Mouse (Mus musculus) C2C12 (cell line): Measurements from ENCODE around the gene Cmas. TPM values are rescaled to one million over a fixed set of nuclear protein-coding genes. Genes with fewer than 3 reads are reported as not detected.

Experiments
- H3K27me3 ChIP-seq: one replicate; pipeline ENCODE4 v1.6.1; 2011; ENCODE audit not compliant: control insufficient read depth, insufficient read depth, insufficient read length
- H3K36me3 ChIP-seq: one replicate; pipeline ENCODE4 v1.6.1; 2011; ENCODE audit not compliant: control insufficient read depth, insufficient read depth
- H3K4me3 ChIP-seq: one replicate; pipeline ENCODE4 v1.5.1; 2011; ENCODE audit warnings: mild to moderate bottlenecking, control low read depth; ENCODE audit not compliant: poor library complexity, insufficient read depth, severe bottlenecking
- H3K79me2 ChIP-seq: one replicate; pipeline ENCODE4 v1.6.1; 2011; ENCODE audit not compliant: control insufficient read depth, insufficient read depth
- H3K79me3 ChIP-seq: one replicate; pipeline ENCODE4 v1.6.1; 2011; ENCODE audit warnings: low read depth, control low read depth
- H3ac ChIP-seq: one replicate; pipeline ENCODE3; 2011; ENCODE audit warnings: low read depth; ENCODE audit not compliant: control insufficient read depth, insufficient read length
- CEBPB ChIP-seq: IDR thresholded peaks from one replicate; pipeline ENCODE4 v1.6.1; 2011; ENCODE audit warnings: low read depth, mild to moderate bottlenecking, control low read depth, moderate library complexity
- CTCF ChIP-seq: IDR thresholded peaks from one replicate; pipeline ENCODE4 v1.5.1; 2011; ENCODE audit not compliant: control insufficient read depth, insufficient read depth, insufficient read length
- FOSL1 ChIP-seq: IDR thresholded peaks from one replicate; pipeline ENCODE4 v1.8.0; 2011; ENCODE audit warnings: mild to moderate bottlenecking, low read length; ENCODE audit not compliant: poor library complexity, insufficient read depth, severe bottlenecking
- MAX ChIP-seq: IDR thresholded peaks from one replicate; pipeline ENCODE4 v1.6.1; 2011; ENCODE audit warnings: mild to moderate bottlenecking, control low read depth
- MYOD1 ChIP-seq: IDR thresholded peaks from one replicate; pipeline ENCODE4 v1.6.1; 2011; ENCODE audit warnings: low read depth; ENCODE audit not compliant: control insufficient read depth, insufficient read length
- MYOG ChIP-seq: IDR thresholded peaks from one replicate; pipeline ENCODE4 v1.6.1; 2011; ENCODE audit not compliant: control insufficient read depth, insufficient read length; ENCODE audit errors: extremely low read depth
- USF1 ChIP-seq: IDR thresholded peaks from one replicate; pipeline ENCODE4 v1.6.1; 2011; ENCODE audit warnings: low read depth, mild to moderate bottlenecking, control low read depth, moderate library complexity
- polyA plus RNA-seq: library from polyadenylated mRNA; unstranded; fragments of >200 nt; fragmentation: generic; extraction: Trizol; gene quantifications from one replicate; pipeline ENCODE4 v1.2.1, GENCODE M21; 2012; ENCODE audit warnings: missing spikeins

The Cmas gene
- polyA plus RNA-seq, 1 experiment = 34.1 TPM

DNA sequence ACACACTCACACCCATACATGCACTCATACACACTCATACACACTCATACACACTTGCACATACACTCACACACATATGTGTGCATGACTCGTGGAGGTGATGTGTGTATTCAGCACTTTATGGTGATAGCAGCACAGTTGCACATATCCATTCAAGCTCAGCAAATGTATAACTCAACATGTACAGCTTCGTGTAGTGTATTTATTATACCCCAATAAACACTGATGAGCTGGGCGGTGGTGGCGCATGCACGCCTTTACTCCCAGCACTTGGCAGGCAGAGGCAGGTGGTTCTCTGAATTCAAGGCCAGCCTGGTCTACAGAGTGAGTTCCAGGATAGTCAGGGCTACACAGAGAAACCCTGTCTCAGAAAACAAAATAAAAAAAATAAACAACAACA lies 11.0 kb upstream of the Cmas start:
- Histone ChIP-seq H3K79me3 (no peaks in the 10 kb centered on the region), H3K36me3 (no peaks in the 10 kb centered on the region), H3K4me3 (no peak overlapping the region), H3ac (no peak overlapping the region), H3K79me2 (no peaks in the 10 kb centered on the region), H3K27me3 (no peaks in the 10 kb centered on the region)
- TF ChIP-seq CEBPB (no peak), FOSL1 (no peak), MAX (no peak), CTCF (no peak), USF1 (no peak), MYOD1 (no peak)

- TF ChIP-seq MYOD1 (no peak), FOSL1 (no peak), MYOG (no peak), USF1 (no peak), CTCF (no peak), MAX (no peak), CEBPB (no peak)
- no peaks in the 10 kb centered on the region for H3K79me3 ChIP-seq
- no peaks in the 10 kb centered on the region for H3K79me2 ChIP-seq
Measured at GRCm38 (mm10) chr6:142746765-142747164, 9.7 kb upstream of the Cmas start.

GRCm38 (mm10) chr6:142747165-142747564 lies 9.3 kb upstream of the Cmas start:
- TF ChIP-seq FOSL1 = no peak
- no peak for TF ChIP-seq USF1
- TF ChIP-seq MAX = no peak
- no peak for TF ChIP-seq MYOG
- no peak for TF ChIP-seq CTCF
- TF ChIP-seq CEBPB = no peak
- TF ChIP-seq MYOD1 = no peak
- no peaks in the 10 kb centered on the region for H3K79me2 ChIP-seq

More at GRCm38 (mm10) chr6:142746765-142747164, 9.7 kb upstream of the Cmas start:
- H3K27me3 ChIP-seq = no peaks in the 10 kb centered on the region
- H3K4me3 ChIP-seq = no peak overlapping the region
- H3ac ChIP-seq = no peak overlapping the region
- no peaks in the 10 kb centered on the region for H3K36me3 ChIP-seq

DNA sequence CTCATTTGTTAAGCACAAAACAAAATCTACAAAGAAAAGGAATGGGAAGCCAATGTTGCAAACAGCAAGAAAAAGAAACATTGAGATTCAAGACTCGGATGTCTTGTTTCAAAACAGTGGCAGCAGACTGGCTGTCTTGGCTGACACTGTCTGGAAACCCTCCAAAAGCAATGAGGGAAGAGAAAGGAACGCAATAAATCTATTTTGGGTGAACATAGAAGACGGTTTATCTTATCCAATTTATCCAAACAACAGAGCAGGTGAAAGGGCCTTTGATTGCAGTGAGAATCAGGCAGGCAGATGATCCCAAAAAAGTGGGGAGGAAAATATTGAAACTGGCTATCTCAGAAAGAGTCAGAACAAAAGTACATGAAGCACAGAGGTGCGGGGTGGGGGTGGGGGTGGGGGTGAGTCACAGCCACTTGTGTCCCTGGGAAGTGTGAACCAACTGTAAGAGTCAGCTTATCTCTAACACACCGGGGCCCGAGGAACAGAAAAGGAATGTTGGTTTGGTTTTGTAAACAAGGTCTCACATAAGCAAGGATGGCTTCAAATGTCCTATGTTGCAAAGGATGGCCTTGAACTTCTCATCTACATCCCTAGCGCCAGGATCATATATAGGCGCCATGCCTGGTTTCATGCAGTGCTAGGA lies 8.3 kb upstream of the Cmas start:
- Histone ChIP-seq H3K79me3 (no peaks in the 10 kb centered on the region), H3K27me3 (no peaks in the 10 kb centered on the region), H3ac (no peak overlapping the region), H3K4me3 (no peak overlapping the region), H3K79me2 (no peaks in the 10 kb centered on the region), H3K36me3 (no peaks in the 10 kb centered on the region)
- TF ChIP-seq MYOD1 = no peak
- no peak for TF ChIP-seq USF1
- no peak for TF ChIP-seq FOSL1
- TF ChIP-seq CEBPB = no peak
- no peak for TF ChIP-seq CTCF
- TF ChIP-seq MYOG = no peak
- no peak for TF ChIP-seq MAX

More at GRCm38 (mm10) chr6:142747165-142747564, 9.3 kb upstream of the Cmas start:
- Histone ChIP-seq H3ac (no peak overlapping the region), H3K27me3 (no peaks in the 10 kb centered on the region), H3K4me3 (no peak overlapping the region), H3K79me3 (no peaks in the 10 kb centered on the region), H3K36me3 (no peaks in the 10 kb centered on the region)

GRCm38 (mm10) chr6:142751365-142751764 lies 5.1 kb upstream of the Cmas start:
- no peak overlapping the region for H3ac ChIP-seq
- no peak for TF ChIP-seq CTCF
- TF ChIP-seq MYOG = no peak
- TF ChIP-seq FOSL1 = no peak
- TF ChIP-seq MAX = no peak
- no peak for TF ChIP-seq MYOD1
- no peak for TF ChIP-seq USF1
- no peak for TF ChIP-seq CEBPB
- no peaks in the 10 kb centered on the region for H3K79me2 ChIP-seq
- no peaks in the 10 kb centered on the region for H3K79me3 ChIP-seq
- no peaks in the 10 kb centered on the region for H3K36me3 ChIP-seq
- H3K4me3 ChIP-seq = no peak overlapping the region
- H3K27me3 ChIP-seq = peaks cover 5% of the 10 kb centered on the region
